Mouse (Mus musculus) adrenal gland, postnatal 25 days (tissue): ENCODE data around the gene Tpcn2. TPM values are rescaled to one million over a fixed set of nuclear protein-coding genes. Genes with fewer than 3 reads are reported as not detected.

Experiments used
- DNase-seq: peaks from one replicate; pipeline ENCODE4 v3.0.0; 2021; ENCODE audit warnings: mixed read lengths
- long read RNA-seq: library from polyadenylated mRNA; stranded (forward); transcript quantifications from one replicate; pipeline ENCODE4 v2.0.0, GENCODE M21; 2021
- total RNA-seq: library from RNA; stranded (reverse); gene quantifications from 2 replicates; pipeline ENCODE4 v1.2.3, GENCODE M21; 2021

Gene Tpcn2
- 13.7 and 18.8 TPM in 2 replicates for total RNA-seq
- long read RNA-seq, transcript Tpcn2-201 (25 exons, 2,993 nt): major isoform, 5 of 13 reads
- long read RNA-seq, partial matches to known transcripts: 0 of 13 reads
- long read RNA-seq, other reads (novel, unspliced or antisense): 7 of 13 reads

GRCm38 (mm10) chr7:145283487-145284187 is at the start of gene Tpcn2:
Gene Tpcn2 (minus strand): TSS chr7:145284011.
- peak; percentile 91 for DNase-seq

GRCm38 (mm10) chr7:145332376-145333041 is 48.7 kb upstream of the Tpcn2 start:
- no peak for DNase-seq

GRCm38 (mm10) chr7:145330641-145331040 is 46.8 kb upstream of the Tpcn2 start:
- no peak for DNase-seq

- DNase-seq: no peak
Observed at GRCm38 (mm10) chr7:145329982-145330381, 46.2 kb upstream of the Tpcn2 start.

- DNase-seq: no peak
Observed at GRCm38 (mm10) chr7:145325697-145326096, 41.9 kb upstream of the Tpcn2 start.

GRCm38 (mm10) chr7:145323607-145324006 is 39.8 kb upstream of the Tpcn2 start:
- no peak for DNase-seq

- DNase-seq: no peak
Observed at GRCm38 (mm10) chr7:145319481-145319880, 35.7 kb upstream of the Tpcn2 start.

GRCm38 (mm10) chr7:145317522-145317921 is 33.7 kb upstream of the Tpcn2 start:
- DNase-seq: no peak

- no peak for DNase-seq
Observed at GRCm38 (mm10) chr7:145314785-145315411, 31.1 kb upstream of the Tpcn2 start, which contains the start of gene Mrgprd. Gene Mrgprd (plus strand): TSS chr7:145314835.

- DNase-seq: no peak
Observed at GRCm38 (mm10) chr7:145312137-145312536, 28.3 kb upstream of the Tpcn2 start.

- no peak for DNase-seq
Observed at GRCm38 (mm10) chr7:145310526-145310925, 26.7 kb upstream of the Tpcn2 start.

GRCm38 (mm10) chr7:145309877-145310276 is 26.1 kb upstream of the Tpcn2 start:
- no peak for DNase-seq

- DNase-seq: peak; percentile 70
Observed at GRCm38 (mm10) chr7:145308866-145309265, 25.1 kb upstream of the Tpcn2 start.

GRCm38 (mm10) chr7:145308061-145308675 is 24.4 kb upstream of the Tpcn2 start:
- DNase-seq: no peak

- DNase-seq: no peak
Observed at GRCm38 (mm10) chr7:145307636-145308035, 23.8 kb upstream of the Tpcn2 start.

- DNase-seq: no peak
Observed at GRCm38 (mm10) chr7:145304153-145304552, 20.3 kb upstream of the Tpcn2 start.

GRCm38 (mm10) chr7:145302488-145303285 is 18.9 kb upstream of the Tpcn2 start:
- DNase-seq: peak; percentile 33

- DNase-seq: no peak
Observed at GRCm38 (mm10) chr7:145301341-145302005, 17.7 kb upstream of the Tpcn2 start.

- DNase-seq: no peak
Observed at GRCm38 (mm10) chr7:145301008-145301340, 17.2 kb upstream of the Tpcn2 start.

- DNase-seq: no peak
Observed at GRCm38 (mm10) chr7:145300321-145301007, 16.7 kb upstream of the Tpcn2 start, which contains the start of gene Mrgprf. Gene Mrgprf (plus strand): TSS chr7:145300828.
